Mouse (Mus musculus) megakaryocyte, embryonic 14.5 days (primary cell): Measurements from ENCODE around the gene Ache.

ENCODE experiments used
- FLI1 ChIP-seq: IDR thresholded peaks from 2 replicates; pipeline ENCODE4 v1.6.1; 2012; ENCODE audit warnings: low read length, inconsistent platforms, mixed read lengths
- GATA1 ChIP-seq: IDR thresholded peaks from 3 replicates; pipeline ENCODE4 v1.6.1; 2012; ENCODE audit warnings: mixed read lengths, low read length, inconsistent platforms, borderline replicate concordance

DNA sequence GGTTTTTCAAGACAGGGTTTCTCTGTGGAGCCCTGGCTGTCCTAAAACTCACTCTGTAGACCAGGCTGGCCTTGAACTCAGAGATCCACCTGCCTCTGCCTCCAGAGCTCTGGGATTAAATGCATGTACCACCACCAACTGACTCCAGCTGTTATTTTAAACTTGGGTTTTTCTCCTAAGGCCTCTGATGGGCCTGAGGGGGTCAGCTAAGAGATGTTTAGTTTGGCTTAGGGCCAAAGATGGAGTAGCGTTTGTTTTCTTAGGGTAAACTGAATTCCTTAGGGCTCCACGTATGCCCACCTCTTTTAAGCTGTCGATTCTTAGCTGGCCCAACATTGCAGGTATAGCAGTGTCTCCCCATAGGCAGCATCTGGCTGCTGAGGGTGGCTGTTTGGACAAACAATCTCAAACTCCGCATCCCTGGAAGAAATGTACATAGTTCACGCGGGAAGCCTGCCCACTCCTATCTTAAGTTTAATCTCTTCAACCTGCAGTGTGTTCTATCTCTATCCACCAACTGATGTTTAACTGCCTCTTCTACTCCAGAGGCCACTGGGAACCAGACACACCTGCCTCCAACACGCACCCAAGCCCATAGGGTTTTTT, 55.2 kb downstream of the Ache start:
- TF ChIP-seq GATA1 (no peak), FLI1 (no peak)
